Mouse (Mus musculus) liver, postnatal 0 days (tissue): ENCODE results near the gene Cry1. TPM values are rescaled to one million over a fixed set of nuclear protein-coding genes. Genes with fewer than 3 reads are reported as not detected.

Source experiments
- ATAC-seq: fragments of 200-750 bp; cut with Nextera tagmentation; 2 replicates; pipeline ENCODE4 v1.8.0; 2017; ENCODE audit warnings: mild to moderate bottlenecking, moderate library complexity
- DNase-seq: peaks from one replicate; pipeline ENCODE4 v3.0.0-alpha.2; 2016
- H3K27ac ChIP-seq: fragments of 300-500 bp; sonication (generic); 2 replicates; pipeline ENCODE4 v1.5.1; 2014; ENCODE audit warnings: antibody characterized with exemption, moderate library complexity, mild to moderate bottlenecking, low read depth
- H3K27me3 ChIP-seq: fragments of 300-500 bp; sonication (generic); 2 replicates; pipeline ENCODE4 v1.6.1; 2014; ENCODE audit warnings: low read length, control low read depth, mixed read lengths; ENCODE audit not compliant: insufficient read depth
- H3K36me3 ChIP-seq: fragments of 300-500 bp; sonication (generic); replicated peaks from 2 replicates; pipeline ENCODE4 v1.6.1; 2014; ENCODE audit warnings: mild to moderate bottlenecking, control low read depth, low read length, moderate library complexity, mixed read lengths; ENCODE audit not compliant: insufficient read depth
- H3K4me1 ChIP-seq: fragments of 300-500 bp; sonication (generic); 2 replicates; pipeline ENCODE4 v1.6.1; 2014; ENCODE audit warnings: antibody characterized with exemption, mild to moderate bottlenecking, control low read depth; ENCODE audit not compliant: insufficient read depth
- H3K4me2 ChIP-seq: fragments of 300-500 bp; sonication (generic); 2 replicates; pipeline ENCODE4 v1.6.1; 2014; ENCODE audit warnings: low read depth, mild to moderate bottlenecking, low read length, moderate library complexity, mixed read lengths
- H3K4me3 ChIP-seq: fragments of 300-500 bp; sonication (generic); 2 replicates; pipeline ENCODE4 v1.5.1; 2014; ENCODE audit warnings: low read depth, low read length
- H3K9ac ChIP-seq: fragments of 300-500 bp; sonication (generic); replicated peaks from 2 replicates; pipeline ENCODE4 v1.6.1; 2014; ENCODE audit warnings: mild to moderate bottlenecking, moderate library complexity
- H3K9me3 ChIP-seq: fragments of 300-500 bp; sonication (generic); 2 replicates; pipeline ENCODE4 v1.6.1; 2016; ENCODE audit warnings: mild to moderate bottlenecking, control low read depth, low read length, mixed read lengths
- CTCF ChIP-seq: sonication (generic); IDR thresholded peaks from 2 replicates; pipeline ENCODE4 v1.5.1; 2016; ENCODE audit warnings: antibody characterized with exemption, low read depth
- EP300 ChIP-seq: IDR thresholded peaks from 2 replicates; pipeline ENCODE4 v1.6.1; 2016; ENCODE audit warnings: antibody characterized with exemption, low read depth, mild to moderate bottlenecking
- WGBS: fragments of 180-500 bp; shearing (Covaris S2); extraction: QIAGEN DNeasy Blood & Tissue Kit; methylation state at CpG from one replicate; pipeline ENCODE4 v1.1.7; 2014; ENCODE audit not compliant: insufficient replicate concordance; 5-methylcytosine and 5-hydroxymethylcytosine counted together
- polyA plus RNA-seq: library from polyadenylated mRNA; unstranded; fragments of >200 nt; fragmentation: Nextera tagmentation; extraction: Ambion mirVana; gene quantifications from 2 replicates; pipeline ENCODE4 v1.2.1, GENCODE M21; 2015

Cry1 gene
- polyA plus RNA-seq, 1 experiment from 2014 or later, result 8.2 TPM

GRCm38 (mm10) chr10:85125184-85125583 is 59.7 kb downstream of the Cry1 start:
- H3K4me2 ChIP-seq, result no peak overlapping the region
- H3K27ac ChIP-seq, result no peak overlapping the region
- DNase-seq (no peak), ATAC-seq (no peak)
- no peak overlapping the region for H3K4me3 ChIP-seq
- peaks cover 14% of the 10 kb centered on the region for H3K36me3 ChIP-seq
- TF ChIP-seq EP300 (no peak), CTCF (no peak)
- WGBS, result 77% methylated on average over 13 of the region's 13 CpGs
- H3K9me3 ChIP-seq, result no peaks in the 10 kb centered on the region; the same call in 1 of the 2 replicates
- H3K27me3 ChIP-seq, result no peaks in the 10 kb centered on the region
- no peak overlapping the region for H3K9ac ChIP-seq
- peaks cover 11% of the 10 kb centered on the region for H3K4me1 ChIP-seq

GRCm38 (mm10) chr10:85114409-85114808 is 70.5 kb downstream of the Cry1 start:
- Histone ChIP-seq H3K4me2 (no peak overlapping the region), H3K9me3 (no peaks in the 10 kb centered on the region), H3K9ac (no peak overlapping the region), H3K27me3 (no peaks in the 10 kb centered on the region), H3K36me3 (peaks cover 19% of the 10 kb centered on the region), H3K4me3 (no peak overlapping the region), H3K27ac (no peak overlapping the region), H3K4me1 (no peaks in the 10 kb centered on the region)
- no peak for TF ChIP-seq CTCF
- no peak for ATAC-seq
- no peak for DNase-seq
- WGBS, result 80% methylated on average over 4 of the region's 4 CpGs

- peaks cover 17% of the 10 kb centered on the region for H3K4me1 ChIP-seq
- H3K36me3 ChIP-seq, result no peaks in the 10 kb centered on the region
- no peaks in the 10 kb centered on the region for H3K27me3 ChIP-seq
- peak overlapping the region; percentile 84 for H3K9ac ChIP-seq
- peak overlapping the region; percentile 93 for H3K27ac ChIP-seq
- 2% methylated on average over 34 of the region's 34 CpGs for WGBS
- TF ChIP-seq EP300, result no peak
- TF ChIP-seq CTCF, result no peak
- H3K4me2 ChIP-seq, result peak overlapping the region; percentile 97
- DNase-seq (peak; percentile 41), ATAC-seq (peak; percentile 9)
- no peaks in the 10 kb centered on the region for H3K9me3 ChIP-seq
- H3K4me3 ChIP-seq, result peak overlapping the region; percentile 73
Measured at GRCm38 (mm10) chr10:85103085-85103885, 81.6 kb downstream of the Cry1 start.

- TF ChIP-seq EP300 (no peak), CTCF (no peak)
- Histone ChIP-seq H3K27ac (peak within 1 kb of the TSS; percentile 93), H3K9me3 (no peaks in the 10 kb centered on the region), H3K36me3 (no peaks in the 10 kb centered on the region), H3K27me3 (no peaks in the 10 kb centered on the region), H3K4me1 (peaks cover 17% of the 10 kb centered on the region), H3K4me2 (peak within 1 kb of the TSS; percentile 97), H3K4me3 (peak within 1 kb of the TSS; percentile 73), H3K9ac (peak within 1 kb of the TSS; percentile 84)
- ATAC-seq, result peak; percentile 94
- DNase-seq, result peak; percentile 92
- WGBS, result 1% methylated on average over 58 of the region's 96 CpGs
Measured at GRCm38 (mm10) chr10:85102247-85103084, 82.4 kb downstream of the Cry1 start, which contains the start of the genes Fhl4 and Tmem263. Fhl4 (minus strand) TSS chr10:85102495. Tmem263 (plus strand) TSS chr10:85102627.

GRCm38 (mm10) chr10:85101841-85102240 is 83.0 kb downstream of the Cry1 start:
- Histone ChIP-seq H3K27ac (peak overlapping the region; percentile 93), H3K4me3 (peak overlapping the region; percentile 73), H3K4me1 (peaks cover 17% of the 10 kb centered on the region), H3K36me3 (no peaks in the 10 kb centered on the region), H3K9ac (peak overlapping the region; percentile 84), H3K27me3 (no peaks in the 10 kb centered on the region), H3K9me3 (no peaks in the 10 kb centered on the region), H3K4me2 (peak overlapping the region; percentile 97)
- DNase-seq (no peak), ATAC-seq (peak; percentile 2)
- no peak for TF ChIP-seq CTCF
- 2% methylated on average over 10 of the region's 10 CpGs for WGBS

Other genes with a start within 250 kb of the Cry1 start
- 0.25 and 0.27 TPM in 2 replicates for gene Fhl4, start 82.6 kb downstream of the Cry1 start, polyA plus RNA-seq
- 15.0 and 16.3 TPM in 2 replicates for gene Tmem263, start 82.4 kb downstream of the Cry1 start, polyA plus RNA-seq
- 2.7 and 3.1 TPM in 2 replicates for gene Mterf2, start 57.0 kb downstream of the Cry1 start, polyA plus RNA-seq
- 0.47 and 0.57 TPM in 2 replicates for gene Btbd11, start 201.8 kb upstream of the Cry1 start, polyA plus RNA-seq